Mouse (Mus musculus): ENCODE measurements around the gene Rufy4. TPM values are rescaled to one million over a fixed set of nuclear protein-coding genes. Genes with fewer than 3 reads are reported as not detected.
A peak's percentile ranks its signal among the peaks of the same experiment; 100 is the strongest.

Gene Rufy4
- total RNA-seq, 1 experiment from 2014 or later, result 2.7 TPM

DNA sequence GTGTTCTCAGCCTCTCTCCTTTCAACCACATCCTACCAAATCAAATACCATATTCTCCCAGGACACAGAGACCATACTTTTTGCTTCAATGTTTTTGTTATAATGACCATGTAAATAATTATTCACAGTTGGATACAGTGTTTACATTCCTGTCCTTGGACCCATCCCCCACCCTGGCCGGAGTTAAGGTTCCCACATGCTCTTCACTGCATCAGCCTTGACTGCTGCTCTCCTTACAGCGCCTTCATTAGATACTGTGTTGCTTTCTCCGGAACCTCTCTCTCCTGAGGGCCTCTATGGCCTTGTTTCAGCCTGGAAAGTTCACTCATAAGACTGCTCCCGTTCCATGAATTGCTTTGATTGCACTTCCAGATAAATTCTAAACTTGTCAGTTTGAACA is 50.4 kb downstream of the Rufy4 start:
- no peak for ATAC-seq (replicated peaks in 1 of 2; ENCODE audit: insufficient read depth in 1 of 2, low FRiP score in 2 of 2, low TSS enrichment in 1 of 2, low read depth in 1 of 2, poor library complexity in 2 of 2, severe bottlenecking in 2 of 2)

- peak; percentile 64 to 84 for ATAC-seq (replicated peaks in 1 of 2; ENCODE audit: insufficient read depth in 1 of 2, low FRiP score in 2 of 2, low TSS enrichment in 1 of 2, low read depth in 1 of 2, poor library complexity in 2 of 2, severe bottlenecking in 2 of 2)
Observed at GRCm38 (mm10) chr1:74178618-74179017, 53.3 kb downstream of the Rufy4 start.

- ATAC-seq (replicated peaks in 1 of 2; ENCODE audit: insufficient read depth in 1 of 2, low FRiP score in 2 of 2, low TSS enrichment in 1 of 2, low read depth in 1 of 2, poor library complexity in 2 of 2, severe bottlenecking in 2 of 2), result peak; percentile 19 to 40; a peak in 2 of 4 replicates
Observed at GRCm38 (mm10) chr1:74179624-74180408, 54.5 kb downstream of the Rufy4 start.

GRCm38 (mm10) chr1:74181462-74181861 is 56.1 kb downstream of the Rufy4 start:
- no peak for ATAC-seq (replicated peaks in 1 of 2; ENCODE audit: insufficient read depth in 1 of 2, low FRiP score in 2 of 2, low TSS enrichment in 1 of 2, low read depth in 1 of 2, poor library complexity in 2 of 2, severe bottlenecking in 2 of 2)

- ATAC-seq (replicated peaks in 1 of 2; ENCODE audit: insufficient read depth in 1 of 2, low FRiP score in 2 of 2, low TSS enrichment in 1 of 2, low read depth in 1 of 2, poor library complexity in 2 of 2, severe bottlenecking in 2 of 2), result no peak
Observed at GRCm38 (mm10) chr1:74183006-74183405, 57.7 kb downstream of the Rufy4 start.

DNA sequence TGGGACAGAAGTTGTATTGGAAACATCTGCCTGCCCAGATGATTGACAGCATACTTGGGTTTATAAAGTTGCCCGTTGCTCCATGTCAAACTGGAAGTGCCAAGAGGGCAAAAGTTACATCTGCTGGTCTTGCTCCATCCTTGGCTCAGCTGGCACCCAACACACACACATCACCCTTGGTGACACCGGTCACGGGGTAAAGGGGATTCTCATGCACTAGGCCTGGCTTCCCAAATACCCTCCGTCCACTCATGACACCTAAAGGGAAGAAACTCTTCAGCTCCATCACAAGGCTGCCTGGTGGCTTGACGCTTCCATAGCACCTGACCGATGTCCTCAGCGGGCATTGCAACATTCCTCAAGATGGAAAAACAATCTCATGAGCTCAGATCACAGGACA is 65.1 kb downstream of the Rufy4 start:
- ATAC-seq (replicated peaks in 1 of 2; ENCODE audit: insufficient read depth in 1 of 2, low FRiP score in 2 of 2, low TSS enrichment in 1 of 2, low read depth in 1 of 2, poor library complexity in 2 of 2, severe bottlenecking in 2 of 2), result no peak

GRCm38 (mm10) chr1:74192711-74193110 is 67.4 kb downstream of the Rufy4 start:
- ATAC-seq (replicated peaks in 1 of 2; ENCODE audit: insufficient read depth in 1 of 2, low FRiP score in 2 of 2, low TSS enrichment in 1 of 2, low read depth in 1 of 2, poor library complexity in 2 of 2, severe bottlenecking in 2 of 2), result no peak

DNA sequence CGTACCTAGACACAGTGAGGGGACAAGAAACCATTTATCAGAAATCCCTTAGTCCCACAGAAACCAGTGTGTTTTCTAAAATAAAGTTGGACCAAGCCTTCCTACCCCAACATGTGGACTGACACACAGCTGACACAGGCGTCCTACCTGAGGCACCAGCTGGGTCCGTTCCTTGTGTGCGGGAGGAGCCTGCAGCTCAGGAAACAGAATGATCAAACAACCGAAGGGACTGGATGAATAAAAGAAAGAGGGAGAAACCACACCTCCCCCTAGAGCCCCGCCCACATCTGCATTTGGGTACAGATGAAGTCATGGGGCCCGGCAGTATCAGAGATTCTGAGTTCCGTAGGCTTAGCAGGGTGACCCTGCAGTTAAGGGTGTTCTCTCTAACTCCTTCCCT is 69.1 kb downstream of the Rufy4 start, which contains the start of gene Cxcr1:
Gene Cxcr1 (minus strand): TSS at position 187 of the 400 bp plus-strand sequence.
- ATAC-seq (replicated peaks in 1 of 2; ENCODE audit: insufficient read depth in 1 of 2, low FRiP score in 2 of 2, low TSS enrichment in 1 of 2, low read depth in 1 of 2, poor library complexity in 2 of 2, severe bottlenecking in 2 of 2), result 0 out of 4 replicates have a peak, but pooled peaks of 1 of the 2 experiments have one; percentile 3

DNA sequence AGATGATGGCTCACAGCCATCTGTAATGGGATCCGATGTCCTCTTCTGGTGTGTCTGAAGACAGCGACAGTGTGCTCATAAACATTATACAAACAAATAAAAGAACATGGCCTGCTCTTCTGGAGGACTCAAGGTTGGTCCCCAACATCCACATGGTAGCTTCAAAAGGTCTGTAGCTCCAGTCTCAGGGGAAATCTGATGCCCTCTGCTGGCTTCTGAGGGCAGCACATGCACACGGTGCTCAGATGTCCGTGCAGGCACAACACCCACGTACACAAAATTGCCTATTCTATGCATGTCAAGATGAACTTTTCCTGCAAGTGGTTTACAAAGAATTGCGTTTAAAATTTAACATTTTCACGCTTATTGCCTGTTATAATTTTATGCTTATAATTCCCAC is 70.6 kb downstream of the Rufy4 start:
- peak; percentile 81 to 82 for ATAC-seq (replicated peaks in 1 of 2; ENCODE audit: insufficient read depth in 1 of 2, low FRiP score in 2 of 2, low TSS enrichment in 1 of 2, low read depth in 1 of 2, poor library complexity in 2 of 2, severe bottlenecking in 2 of 2)

GRCm38 (mm10) chr1:74196621-74197419 is 71.5 kb downstream of the Rufy4 start:
- no peak for ATAC-seq (replicated peaks in 1 of 2; ENCODE audit: insufficient read depth in 1 of 2, low FRiP score in 2 of 2, low TSS enrichment in 1 of 2, low read depth in 1 of 2, poor library complexity in 2 of 2, severe bottlenecking in 2 of 2)

Other genes starting within 250 kb of the Rufy4 start
- gene Tns1, start 1.1 kb upstream of the Rufy4 start, total RNA-seq (2017), result 16.1 and 39.1 TPM in 2 replicates
- 9.0 and 19.4 TPM in 2 replicates for gene Cxcr2, start 28.4 kb downstream of the Rufy4 start, total RNA-seq (2017)
- gene Cxcr1, start 69.1 kb downstream of the Rufy4 start, total RNA-seq (2017), result 0.15 and 0.56 TPM in 2 replicates
- 345 and 397 TPM in 2 replicates for gene Arpc2, start 110.5 kb downstream of the Rufy4 start, total RNA-seq (2017)
- 0.15 TPM in 1 of 2 replicates, not detected in the other for gene Gpbar1, start 153.0 kb downstream of the Rufy4 start, total RNA-seq (2017)
- 115 and 150 TPM in 2 replicates for gene Aamp, start 159.2 kb downstream of the Rufy4 start, total RNA-seq (2017)
- gene Pnkd, start 159.4 kb downstream of the Rufy4 start, total RNA-seq (2017), result 12.3 and 29.0 TPM in 2 replicates
- 29.9 and 36.7 TPM in 2 replicates for gene Tmbim1, start 180.1 kb downstream of the Rufy4 start, total RNA-seq (2017)
- gene Catip, start 236.6 kb downstream of the Rufy4 start, total RNA-seq (2017), result 1.3 TPM in 1 of 2 replicates, not detected in the other
- 3.2 TPM in 1 of 2 replicates, not detected in the other for gene Slc11a1, start 249.7 kb downstream of the Rufy4 start, total RNA-seq (2017)

Measured in hematopoietic stem cell, adult 5-6 weeks (primary cell).